Mouse (Mus musculus): ENCODE data around the gene Zfp574.
A peak's percentile ranks its signal among the peaks of the same experiment; 100 is the strongest.

- TF ChIP-seq CTCF (IDR thresholded peaks at IDR 0.05) (peak; percentile 89), EP300 (IDR thresholded peaks at IDR 0.05) (no peak)
Measured at GRCm38 (mm10) chr7:25030032-25030753, 42.2 kb upstream of the Zfp574 start.
